Mouse (Mus musculus): ENCODE results near the gene Borcs6. TPM values are rescaled to one million over a fixed set of nuclear protein-coding genes. Genes with fewer than 3 reads are reported as not detected.

Borcs6 gene
- total and polyA plus RNA-seq, 3 experiments = 9.2 to 9.3 TPM; not detected in 1

- H3K36me3 ChIP-seq (ENCODE audit: control insufficient read depth in 1 of 2, insufficient read depth in 2 of 2, low read length in 2 of 2) = peaks cover 17 to 19% of the 10 kb centered on the region in 2 experiments
- no peaks in the 10 kb centered on the region for H3K9me3 ChIP-seq (replicated peaks; ENCODE audit: insufficient read depth, low read length)
- no peak for TF ChIP-seq UBTF (IDR thresholded peaks at IDR 0.05; ENCODE audit: borderline replicate concordance, insufficient read depth, low read depth, low read length)
- TF ChIP-seq ZMIZ1 (IDR thresholded peaks at IDR 0.05; ENCODE audit: low read depth, low read length) = no peak
- no peak for TF ChIP-seq ELF1 (IDR thresholded peaks at IDR 0.05; ENCODE audit: low read depth, low read length)
- no peak for TF ChIP-seq SMC3 (IDR thresholded peaks at IDR 0.05; ENCODE audit: low read depth, low read length)
- no peak for TF ChIP-seq SIN3A (IDR thresholded peaks at IDR 0.05; ENCODE audit: low read length)
- TF ChIP-seq KAT2A (conservative IDR thresholded peaks at IDR 0.05; ENCODE audit: low read depth, low read length) = no peak
- TF ChIP-seq MYC (IDR thresholded peaks at IDR 0.05; ENCODE audit: low read depth, low read length) = no peak
- no peak for TF ChIP-seq E2F4 (IDR thresholded peaks at IDR 0.05; ENCODE audit: borderline replicate concordance, low read depth, low read length)
- no peak for TF ChIP-seq HCFC1 (IDR thresholded peaks at IDR 0.05; ENCODE audit: low read depth, low read length)
- TF ChIP-seq MYB (IDR thresholded peaks at IDR 0.05; ENCODE audit: low read depth, low read length) = no peak
- TF ChIP-seq USF2 (IDR thresholded peaks at IDR 0.05; ENCODE audit: borderline replicate concordance in 1 of 2, insufficient read depth in 1 of 2, low read depth in 1 of 2, low read length in 2 of 2) = no peak
- H3K4me3 ChIP-seq (ENCODE audit: control insufficient read depth in 1 of 2, insufficient read depth in 1 of 2, low read depth in 2 of 2, low read length in 2 of 2) = no peak overlapping the region
- peaks cover 3 to 11% of the 10 kb centered on the region in 2 experiments; a peak in 3 of 4 replicates for H3K4me1 ChIP-seq (ENCODE audit: control insufficient read depth in 1 of 2, insufficient read depth in 2 of 2, low read length in 2 of 2)
- no peak overlapping the region for H3K27ac ChIP-seq (ENCODE audit: control insufficient read depth, low read depth, low read length)
- H3K27me3 ChIP-seq (ENCODE audit: control insufficient read depth in 1 of 2, insufficient read depth in 2 of 2, low read length in 2 of 2) = no peaks in the 10 kb centered on the region
- peaks cover 35% of the 10 kb centered on the region for H3K79me2 ChIP-seq (ENCODE audit: control insufficient read depth, insufficient read depth, low read length, poor library complexity)
- no peak for DNase-seq (ENCODE audit: low read depth, low spot score)
- no peak overlapping the region for H3K9ac ChIP-seq (ENCODE audit: control insufficient read depth, low read depth, low read length, poor library complexity, severe bottlenecking)
Observed at GRCm38 (mm10) chr11:69048151-69048550, 11.4 kb upstream of the Borcs6 start.

DNA sequence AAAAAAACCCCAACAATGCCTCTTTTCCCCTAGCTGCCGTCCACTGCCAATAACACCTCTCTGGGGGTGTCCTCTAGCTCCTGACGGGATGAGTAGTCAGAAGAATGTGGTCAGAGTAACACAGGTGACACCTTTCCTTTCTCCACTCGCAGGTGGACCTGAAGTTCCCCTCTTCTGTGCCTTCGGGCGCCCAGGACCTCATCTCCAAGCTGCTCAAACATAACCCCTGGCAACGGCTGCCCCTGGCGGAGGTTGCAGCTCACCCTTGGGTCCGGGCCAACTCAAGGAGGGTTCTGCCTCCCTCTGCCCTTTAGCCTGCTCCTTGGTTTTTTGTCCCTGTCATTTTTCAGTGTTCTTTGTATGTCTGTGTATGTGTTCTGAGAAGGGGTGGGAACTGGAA, 8.8 kb upstream of the Borcs6 start:
- Histone ChIP-seq H3K27me3 (ENCODE audit: control insufficient read depth in 1 of 2, insufficient read depth in 2 of 2, low read length in 2 of 2) (no peaks in the 10 kb centered on the region), H3K4me1 (ENCODE audit: control insufficient read depth in 1 of 2, insufficient read depth in 2 of 2, low read length in 2 of 2) (peaks cover 0 to 7% of the 10 kb centered on the region in 2 experiments; a peak in 1 of 4 replicates)
- no peak for TF ChIP-seq ZMIZ1 (IDR thresholded peaks at IDR 0.05; ENCODE audit: low read depth, low read length)
- no peak for TF ChIP-seq MYC (IDR thresholded peaks at IDR 0.05; ENCODE audit: low read depth, low read length)
- no peak for TF ChIP-seq E2F4 (IDR thresholded peaks at IDR 0.05; ENCODE audit: borderline replicate concordance, low read depth, low read length)
- no peak for TF ChIP-seq MEF2A (IDR thresholded peaks at IDR 0.05; ENCODE audit: extremely low read depth, insufficient replicate concordance, low read depth, low read length, poor library complexity, severe bottlenecking)
- no peak for TF ChIP-seq MYB (IDR thresholded peaks at IDR 0.05; ENCODE audit: low read depth, low read length)
- no peak for TF ChIP-seq GABPA (IDR thresholded peaks at IDR 0.05; ENCODE audit: low read depth, low read length)
- TF ChIP-seq EP300 (IDR thresholded peaks at IDR 0.05; ENCODE audit: low read depth in 1 of 2, low read length in 2 of 2) = no peak
- TF ChIP-seq ETS1 (IDR thresholded peaks at IDR 0.05; ENCODE audit: low read depth, low read length) = no peak
- TF ChIP-seq POLR2AphosphoS2 (IDR thresholded peaks at IDR 0.05; ENCODE audit: low read length) = no peak
- no peak for TF ChIP-seq SIN3A (IDR thresholded peaks at IDR 0.05; ENCODE audit: low read length)
- no peak for TF ChIP-seq NELFE (IDR thresholded peaks at IDR 0.05; ENCODE audit: low read depth, low read length)
- TF ChIP-seq TBP (IDR thresholded peaks at IDR 0.05; ENCODE audit: low read depth, low read length) = no peak
- TF ChIP-seq MAX (IDR thresholded peaks at IDR 0.05; ENCODE audit: low read length) = no peak
- no peak for TF ChIP-seq GATA1 (IDR thresholded peaks at IDR 0.05; ENCODE audit: low read depth, low read length)
- no peak for TF ChIP-seq NRF1 (IDR thresholded peaks at IDR 0.05; ENCODE audit: insufficient read depth, low read depth, low read length, poor library complexity, severe bottlenecking)
- no peak for TF ChIP-seq KAT2A (conservative IDR thresholded peaks at IDR 0.05; ENCODE audit: low read depth, low read length)

More for the DNA sequence above, 8.8 kb upstream of the Borcs6 start:
- H3K79me2 ChIP-seq (ENCODE audit: control insufficient read depth, insufficient read depth, low read length, poor library complexity) = peaks cover 34% of the 10 kb centered on the region
- no peak for DNase-seq (ENCODE audit: low read depth, low spot score)
- no peak overlapping the region for H3K4me3 ChIP-seq (ENCODE audit: control insufficient read depth in 1 of 2, insufficient read depth in 1 of 2, low read depth in 2 of 2, low read length in 2 of 2)
- no peaks in the 10 kb centered on the region for H3K9me3 ChIP-seq (replicated peaks; ENCODE audit: insufficient read depth, low read length)
- H3K36me3 ChIP-seq (ENCODE audit: control insufficient read depth in 1 of 2, insufficient read depth in 2 of 2, low read length in 2 of 2) = peaks cover 7 to 19% of the 10 kb centered on the region in 2 experiments; a peak in 3 of 4 replicates
- no peak overlapping the region for H3K27ac ChIP-seq (ENCODE audit: control insufficient read depth, low read depth, low read length)
- H3K9ac ChIP-seq (ENCODE audit: control insufficient read depth, low read depth, low read length, poor library complexity, severe bottlenecking) = no peak overlapping the region
